Mouse (Mus musculus) gastrocnemius, postnatal 10 days (tissue): ENCODE measurements around the gene Utp15. TPM values are rescaled to one million over a fixed set of nuclear protein-coding genes. Genes with fewer than 3 reads are reported as not detected.

Source experiments
- DNase-seq: peaks from one replicate; pipeline ENCODE4 v3.0.0; 2021; ENCODE audit warnings: mixed read lengths
- total RNA-seq, 2 experiments: library from RNA; stranded (reverse); gene quantifications; 2 replicates each; pipeline ENCODE4 v1.2.3; 2021

Gene Utp15
- total RNA-seq, 2 experiments from 2014 or later = 5.2 to 6.4 TPM

- DNase-seq = no peak
These were observed 13.2 kb downstream of the Utp15 start for GRCm38 (mm10) chr13:98249594-98249993.

GRCm38 (mm10) chr13:98245386-98245785 lies 17.5 kb downstream of the Utp15 start:
- DNase-seq = no peak

- no peak for DNase-seq
These were observed 18.1 kb downstream of the Utp15 start for GRCm38 (mm10) chr13:98244571-98245350.

DNA sequence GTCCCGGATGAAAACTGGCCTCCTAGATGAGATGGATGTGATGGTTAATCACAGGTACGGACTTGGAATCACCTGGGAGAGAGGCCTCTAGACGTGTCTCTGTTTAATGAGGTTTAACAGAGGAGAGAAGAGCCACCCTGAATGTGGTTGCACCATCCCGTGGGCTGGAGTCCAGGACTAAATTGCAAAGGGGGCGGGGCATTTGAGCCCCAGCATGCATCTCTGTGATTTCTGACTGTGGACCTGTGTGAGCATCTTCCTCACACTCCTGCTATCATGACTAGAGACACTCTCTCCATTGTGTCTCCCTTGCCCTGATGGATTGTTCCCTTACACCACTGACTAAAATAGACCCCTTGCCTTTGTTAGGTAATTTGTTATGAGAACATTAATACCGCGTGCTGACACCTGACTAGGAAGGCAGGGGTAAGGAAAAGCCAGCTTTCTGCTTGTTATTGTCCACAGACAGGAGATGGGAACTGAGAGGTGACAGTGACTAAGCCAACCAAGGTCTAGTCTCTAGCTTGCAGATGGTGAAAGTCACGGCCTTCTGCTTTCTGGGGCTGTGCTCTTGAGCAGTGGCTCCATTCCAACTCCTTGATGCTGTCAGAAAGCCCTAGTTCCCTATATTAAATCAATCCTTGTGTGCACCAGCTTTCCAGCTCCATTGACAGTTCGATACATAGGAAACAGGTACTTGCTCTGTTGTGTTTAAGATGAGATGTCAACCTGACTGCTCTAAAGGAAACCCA lies 21.1 kb downstream of the Utp15 start:
- no peak for DNase-seq

DNA sequence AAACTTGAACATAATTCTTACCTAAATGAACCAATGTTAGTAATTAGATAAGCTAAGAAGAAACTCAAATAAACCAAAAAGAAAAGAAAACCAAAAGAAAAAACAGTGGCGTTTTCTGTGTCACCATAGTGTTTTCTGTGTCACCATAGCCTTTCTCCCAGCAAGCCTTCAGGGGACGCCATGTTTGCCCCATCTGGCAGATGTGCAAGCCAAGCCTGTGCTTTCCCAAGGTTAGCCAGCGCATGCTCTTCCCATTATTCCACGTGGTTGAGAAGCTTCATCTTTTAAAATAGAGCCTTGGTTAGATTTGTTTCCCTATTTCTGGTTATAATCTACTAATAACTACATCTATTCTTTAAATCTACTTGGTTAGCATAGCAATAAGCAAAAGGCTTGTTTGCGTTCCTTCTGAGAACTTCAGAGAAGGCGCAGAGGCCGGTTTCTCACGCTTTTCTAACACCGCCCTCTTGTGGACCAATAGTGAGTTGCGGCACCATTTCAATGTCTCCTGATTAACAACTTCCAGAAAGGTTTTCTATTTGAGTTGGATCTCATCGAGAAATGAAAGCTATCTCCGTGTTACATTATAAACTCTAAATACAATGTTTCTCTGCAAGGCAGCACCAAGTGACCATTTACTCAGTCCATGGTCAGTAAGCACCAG lies 22.7 kb downstream of the Utp15 start:
- peak; percentile 70 for DNase-seq

- no peak for DNase-seq
These were observed 27.4 kb downstream of the Utp15 start for GRCm38 (mm10) chr13:98235451-98235850.

- DNase-seq = no peak
These were observed 32.3 kb downstream of the Utp15 start for GRCm38 (mm10) chr13:98230511-98230910.

- no peak for DNase-seq
These were observed 36.6 kb downstream of the Utp15 start for GRCm38 (mm10) chr13:98226225-98226624.

GRCm38 (mm10) chr13:98222848-98223247 lies 40.0 kb downstream of the Utp15 start:
- DNase-seq = peak; percentile 25

GRCm38 (mm10) chr13:98210137-98210536 lies 52.7 kb downstream of the Utp15 start:
- no peak for DNase-seq

DNA sequence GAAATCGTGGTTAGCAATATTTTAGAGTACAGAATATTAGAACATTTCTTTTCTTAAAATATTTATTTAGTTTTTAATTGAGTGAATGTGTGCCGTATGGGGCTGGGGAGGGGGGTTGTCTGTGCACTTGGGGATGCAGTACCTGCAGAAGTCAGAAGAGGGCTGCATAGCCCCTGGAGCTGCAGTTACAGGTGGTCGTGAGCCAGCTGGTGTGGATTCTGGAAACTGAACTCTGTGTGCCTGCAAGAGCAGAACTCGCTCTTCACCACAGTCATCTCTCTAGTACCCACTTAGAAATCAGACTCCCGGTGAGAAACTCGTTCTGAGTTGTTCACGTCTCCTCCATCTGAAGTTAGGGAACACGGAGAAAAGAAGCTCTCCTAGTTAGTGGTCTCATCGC lies 54.0 kb downstream of the Utp15 start:
- DNase-seq = peak; percentile 13

- DNase-seq = no peak
These were observed 56.3 kb downstream of the Utp15 start for GRCm38 (mm10) chr13:98206546-98206870.

GRCm38 (mm10) chr13:98205771-98206545 lies 56.9 kb downstream of the Utp15 start, which contains the start of gene Arhgef28:
Arhgef28 (minus strand) TSS chr13:98206439.
- DNase-seq = peak; percentile 75

- DNase-seq = no peak
These were observed 57.7 kb downstream of the Utp15 start for GRCm38 (mm10) chr13:98205111-98205510.

GRCm38 (mm10) chr13:98204371-98204770 lies 58.5 kb downstream of the Utp15 start:
- no peak for DNase-seq

- DNase-seq = no peak
These were observed 61.4 kb downstream of the Utp15 start for GRCm38 (mm10) chr13:98201436-98201835.

Other genes with a start within 250 kb of the Utp15 start
- gene Arhgef28, start 56.6 kb downstream of the Utp15 start, total RNA-seq = 1 to 10 TPM; 5.0 to 6.0 TPM
- gene Ankra2, start within 50 bp of the Utp15 start, total RNA-seq = 10 to 100 TPM; 16.0 to 17.3 TPM
- gene Gm21976, start 16.8 kb upstream of the Utp15 start, total RNA-seq = not detected
- gene Btf3, start 54.0 kb upstream of the Utp15 start, total RNA-seq = 100 to 1,000 TPM; 311 to 330 TPM
- gene Foxd1, start 91.2 kb upstream of the Utp15 start, total RNA-seq = under 1 TPM; 0.28 to 0.36 TPM
- gene Gm10320, start 229.0 kb upstream of the Utp15 start, total RNA-seq = not detected